Mouse (Mus musculus): ENCODE measurements around the gene Ajap1. TPM values are rescaled to one million over a fixed set of nuclear protein-coding genes. Genes with fewer than 3 reads are reported as not detected.

Ajap1 gene
- polyA plus RNA-seq, 1 experiment from 2014 or later, result 27.0 TPM

DNA sequence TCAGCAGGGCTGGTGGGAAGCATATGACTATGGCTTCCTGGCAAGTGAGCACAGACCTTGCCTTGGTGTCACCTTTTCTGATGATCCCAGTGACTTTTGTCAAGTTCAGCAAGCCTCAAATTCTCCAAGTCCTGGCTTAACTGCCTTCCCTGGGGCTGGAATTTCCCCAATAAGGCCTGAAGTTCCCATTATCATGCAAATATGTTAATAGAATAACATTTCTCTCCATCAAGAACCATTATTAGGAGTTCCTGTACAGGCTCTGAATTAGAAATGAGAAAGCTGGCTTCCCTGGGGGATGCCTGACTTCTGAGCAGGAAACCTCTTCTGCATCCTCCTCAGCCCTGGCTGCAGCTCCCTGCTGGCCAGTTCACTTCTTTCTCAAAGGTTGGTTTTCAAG lies 141.7 kb downstream of the Ajap1 start:
- ATAC-seq (ENCODE audit: low read depth), result no peak
- Histone ChIP-seq H3K4me3 (no peak overlapping the region), H3K4me2 (no peak overlapping the region), H3K36me3 (no peaks in the 10 kb centered on the region), H3K9ac (no peak overlapping the region), H3K4me1 (replicated peaks) (peaks cover 10% of the 10 kb centered on the region), H3K27ac (replicated peaks) (no peak overlapping the region), H3K9me3 (no peaks in the 10 kb centered on the region), H3K27me3 (no peaks in the 10 kb centered on the region)

DNA sequence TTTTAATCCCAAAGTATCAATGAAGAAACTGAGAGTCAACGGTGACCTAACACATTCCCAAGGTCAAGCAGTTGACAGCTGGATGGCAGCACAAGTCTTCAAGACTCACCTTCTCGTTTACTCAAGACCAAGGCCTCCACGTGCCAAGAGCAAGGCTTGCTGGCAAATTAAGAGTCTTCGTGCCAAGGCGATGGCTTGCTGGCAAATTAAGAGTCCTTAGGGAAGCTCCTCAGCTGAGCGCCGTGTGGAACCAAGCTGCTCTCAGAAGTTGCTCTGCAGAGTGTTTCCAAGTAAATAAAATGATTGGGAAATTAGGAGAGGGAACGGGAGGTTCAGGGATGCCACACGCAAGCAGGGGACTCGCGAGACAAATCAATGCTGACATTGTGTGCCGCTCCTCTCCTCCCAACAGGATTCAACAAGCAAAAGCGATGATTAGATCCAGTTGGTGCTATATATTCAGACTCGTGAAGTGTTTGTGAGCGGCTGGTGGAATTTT lies 147.3 kb downstream of the Ajap1 start:
- H3K9ac ChIP-seq, result no peak overlapping the region
- H3K4me1 ChIP-seq (replicated peaks), result 0 out of 2 replicates have a peak, but pooled peaks cover 6% of the 10 kb centered on the region
- H3K27ac ChIP-seq (replicated peaks), result peak overlapping the region; percentile 28; the same call in 1 of the 2 replicates
- no peaks in the 10 kb centered on the region for H3K9me3 ChIP-seq
- H3K4me2 ChIP-seq, result no peak overlapping the region
- H3K4me3 ChIP-seq, result no peak overlapping the region
- WGBS, result 63% methylated on average over 15 of the region's 15 CpGs
- no peaks in the 10 kb centered on the region for H3K27me3 ChIP-seq
- no peaks in the 10 kb centered on the region for H3K36me3 ChIP-seq
- ATAC-seq (ENCODE audit: low read depth), result no peak

DNA sequence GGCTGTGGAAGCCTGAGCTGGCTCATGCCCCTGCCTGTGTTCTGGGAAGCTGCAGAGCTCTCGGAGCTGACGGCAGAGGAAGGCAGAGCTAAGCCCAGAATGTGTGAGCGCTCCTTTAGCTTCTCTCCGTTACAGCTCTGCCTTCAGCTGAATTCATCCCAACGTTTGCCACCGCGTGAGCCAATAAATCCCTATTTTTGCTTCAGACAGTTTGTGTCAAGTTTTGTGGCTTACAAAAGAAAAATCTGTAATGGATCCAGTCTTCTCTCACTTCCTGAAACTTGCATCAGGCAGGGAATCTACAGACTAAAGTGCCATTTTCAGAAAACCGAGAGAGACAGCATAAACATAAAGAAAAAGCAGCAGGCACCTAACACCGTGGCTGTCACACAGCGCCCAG lies 154.8 kb downstream of the Ajap1 start:
- ATAC-seq (ENCODE audit: low read depth), result no peak
- Histone ChIP-seq H3K4me2 (no peak overlapping the region), H3K27ac (replicated peaks) (no peak overlapping the region), H3K9me3 (no peaks in the 10 kb centered on the region), H3K4me1 (replicated peaks) (peaks cover 9% of the 10 kb centered on the region; the same call in 1 of the 2 replicates), H3K4me3 (no peak overlapping the region), H3K9ac (no peak overlapping the region), H3K27me3 (no peaks in the 10 kb centered on the region), H3K36me3 (no peaks in the 10 kb centered on the region)
- WGBS, result 76% methylated on average over 10 of the region's 10 CpGs

Measured in neural tube, embryonic 13.5 days (tissue).